Mouse (Mus musculus): Measurements from ENCODE around the gene Tmigd3. TPM values are rescaled to one million over a fixed set of nuclear protein-coding genes. Genes with fewer than 3 reads are reported as not detected.

Gene Tmigd3
- polyA plus RNA-seq, 1 experiment from 2014 or later = not detected

GRCm38 (mm10) chr3:105878751-105879150 lies 8.0 kb downstream of the Tmigd3 start:
- no peak overlapping the region for H3K9ac ChIP-seq
- WGBS = 86% methylated on average over 8 of the region's 8 CpGs
- H3K9me3 ChIP-seq = no peaks in the 10 kb centered on the region
- H3K4me2 ChIP-seq = no peak overlapping the region
- no peak overlapping the region for H3K27ac ChIP-seq
- no peaks in the 10 kb centered on the region for H3K27me3 ChIP-seq (replicated peaks)
- no peak overlapping the region for H3K4me3 ChIP-seq
- H3K4me1 ChIP-seq = no peaks in the 10 kb centered on the region
- H3K36me3 ChIP-seq (replicated peaks) = no peaks in the 10 kb centered on the region
- no peak for ATAC-seq (replicated peaks)

GRCm38 (mm10) chr3:105880419-105880818 lies 9.7 kb downstream of the Tmigd3 start:
- Histone ChIP-seq H3K9ac (no peak overlapping the region), H3K4me2 (no peak overlapping the region), H3K9me3 (no peaks in the 10 kb centered on the region), H3K27ac (no peak overlapping the region), H3K36me3 (replicated peaks) (no peaks in the 10 kb centered on the region), H3K4me1 (no peaks in the 10 kb centered on the region), H3K4me3 (no peak overlapping the region), H3K27me3 (replicated peaks) (no peaks in the 10 kb centered on the region)
- no peak for ATAC-seq (replicated peaks)
- 79% methylated on average over 3 of the region's 3 CpGs for WGBS

DNA sequence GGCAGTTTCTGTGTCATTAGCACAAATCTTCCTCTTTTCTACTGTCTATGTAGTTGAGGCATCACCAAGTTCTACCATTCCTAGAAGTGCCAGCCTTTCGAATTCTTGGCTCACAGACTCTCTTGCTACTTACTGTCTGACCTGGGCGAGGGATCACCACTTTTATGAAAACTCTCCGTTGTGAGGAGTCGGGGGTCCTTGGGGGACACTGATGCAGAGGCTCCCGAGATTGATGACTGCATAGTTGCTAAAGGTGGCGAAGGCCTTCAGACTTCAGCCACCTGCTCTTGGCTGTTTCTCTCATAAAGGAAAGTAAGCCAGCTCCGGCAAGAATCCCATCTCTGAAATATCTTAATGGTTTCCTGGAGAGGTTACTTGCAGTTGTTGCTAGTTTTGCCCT lies 11.4 kb downstream of the Tmigd3 start:
- H3K27me3 ChIP-seq (replicated peaks) = no peaks in the 10 kb centered on the region
- H3K9ac ChIP-seq = no peak overlapping the region
- H3K4me3 ChIP-seq = no peak overlapping the region
- H3K4me1 ChIP-seq = no peaks in the 10 kb centered on the region
- WGBS = 94% methylated on average over 7 of the region's 7 CpGs
- ATAC-seq (replicated peaks) = no peak
- H3K36me3 ChIP-seq (replicated peaks) = no peaks in the 10 kb centered on the region
- no peak overlapping the region for H3K4me2 ChIP-seq
- H3K27ac ChIP-seq = no peak overlapping the region
- no peaks in the 10 kb centered on the region for H3K9me3 ChIP-seq

DNA sequence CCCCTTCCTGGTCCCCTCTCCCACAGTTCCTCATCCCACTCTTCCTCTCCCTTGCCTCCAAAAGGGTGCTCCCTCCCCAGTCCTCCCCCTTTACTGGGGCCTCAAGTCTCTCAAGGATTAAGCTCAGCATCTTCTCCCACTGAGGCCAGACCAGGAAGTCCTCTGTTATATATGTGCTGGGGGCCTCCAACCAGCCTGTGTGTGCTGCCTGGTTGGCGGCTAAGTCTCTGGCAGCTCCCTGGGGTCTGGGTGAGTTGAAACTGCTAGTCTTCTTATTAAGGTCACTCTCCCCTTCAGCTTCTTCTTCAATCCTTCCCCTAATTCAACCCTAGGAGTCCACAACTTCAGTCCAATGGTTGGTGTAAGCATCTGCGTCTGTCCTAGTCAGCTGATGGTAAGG lies 12.4 kb downstream of the Tmigd3 start:
- no peak for ATAC-seq (replicated peaks)
- Histone ChIP-seq H3K4me1 (no peaks in the 10 kb centered on the region), H3K27me3 (replicated peaks) (no peaks in the 10 kb centered on the region), H3K4me3 (no peak overlapping the region), H3K4me2 (no peak overlapping the region), H3K27ac (no peak overlapping the region), H3K9me3 (no peaks in the 10 kb centered on the region), H3K9ac (no peak overlapping the region), H3K36me3 (replicated peaks) (no peaks in the 10 kb centered on the region)
- 84% methylated on average over 2 of the region's 2 CpGs for WGBS

DNA sequence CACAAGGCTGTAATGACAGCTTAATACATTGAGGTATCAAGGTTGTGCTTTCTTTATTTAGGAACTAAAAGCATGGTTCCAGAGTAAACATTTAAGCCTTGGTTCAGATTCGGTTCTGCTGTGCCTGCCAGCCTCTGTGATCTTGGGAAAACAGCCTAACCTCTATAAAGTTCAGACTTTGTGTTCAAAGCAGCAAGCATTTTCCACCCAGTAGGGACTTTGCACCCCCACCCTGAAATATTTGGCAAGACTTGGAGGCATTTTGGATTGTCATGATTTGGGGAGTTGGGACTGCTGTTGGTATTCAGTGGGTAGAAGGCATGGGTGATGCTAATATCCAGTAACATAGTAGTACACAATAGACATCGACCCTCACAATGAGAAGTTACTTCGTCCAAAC lies 18.3 kb downstream of the Tmigd3 start:
- 86% methylated on average over 3 of the region's 3 CpGs for WGBS
- Histone ChIP-seq H3K27me3 (replicated peaks) (no peaks in the 10 kb centered on the region), H3K9ac (no peak overlapping the region), H3K27ac (no peak overlapping the region), H3K4me3 (no peak overlapping the region), H3K36me3 (replicated peaks) (no peaks in the 10 kb centered on the region), H3K4me2 (no peak overlapping the region), H3K9me3 (no peaks in the 10 kb centered on the region), H3K4me1 (no peaks in the 10 kb centered on the region)
- ATAC-seq (replicated peaks) = no peak

DNA sequence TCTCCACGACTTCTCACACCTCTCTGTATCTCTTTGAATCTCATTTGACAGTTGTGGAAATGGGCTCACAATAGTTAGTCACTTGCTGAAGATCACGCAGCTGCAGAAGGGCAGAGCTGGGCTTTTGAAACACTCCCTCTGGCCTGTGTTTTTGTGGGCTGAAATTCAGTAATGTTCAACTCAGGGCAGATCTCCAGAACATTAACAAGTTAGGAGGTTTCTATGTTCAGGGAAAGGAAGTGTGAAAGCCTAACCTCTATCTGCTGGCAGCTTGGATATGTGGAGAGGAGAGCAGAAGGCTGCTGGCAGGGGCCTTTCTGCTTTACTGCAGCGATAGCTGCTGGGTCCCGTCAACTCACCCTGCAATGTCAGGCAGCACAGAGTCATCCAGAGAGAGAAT lies 19.5 kb downstream of the Tmigd3 start:
- H3K27me3 ChIP-seq (replicated peaks) = no peaks in the 10 kb centered on the region
- H3K27ac ChIP-seq = no peak overlapping the region
- H3K36me3 ChIP-seq (replicated peaks) = no peaks in the 10 kb centered on the region
- H3K4me1 ChIP-seq = no peaks in the 10 kb centered on the region
- H3K4me2 ChIP-seq = no peak overlapping the region
- no peak overlapping the region for H3K9ac ChIP-seq
- H3K4me3 ChIP-seq = no peak overlapping the region
- H3K9me3 ChIP-seq = no peaks in the 10 kb centered on the region
- ATAC-seq (replicated peaks) = no peak
- 71% methylated on average over 4 of the region's 4 CpGs for WGBS

GRCm38 (mm10) chr3:105891141-105891540 lies 20.4 kb downstream of the Tmigd3 start:
- Histone ChIP-seq H3K4me2 (no peak overlapping the region), H3K27ac (no peak overlapping the region), H3K4me1 (no peaks in the 10 kb centered on the region), H3K9me3 (no peaks in the 10 kb centered on the region), H3K36me3 (replicated peaks) (no peaks in the 10 kb centered on the region), H3K4me3 (no peak overlapping the region), H3K9ac (no peak overlapping the region), H3K27me3 (replicated peaks) (no peaks in the 10 kb centered on the region)
- no peak for ATAC-seq (replicated peaks)
- 77% methylated on average over 3 of the region's 3 CpGs for WGBS

DNA sequence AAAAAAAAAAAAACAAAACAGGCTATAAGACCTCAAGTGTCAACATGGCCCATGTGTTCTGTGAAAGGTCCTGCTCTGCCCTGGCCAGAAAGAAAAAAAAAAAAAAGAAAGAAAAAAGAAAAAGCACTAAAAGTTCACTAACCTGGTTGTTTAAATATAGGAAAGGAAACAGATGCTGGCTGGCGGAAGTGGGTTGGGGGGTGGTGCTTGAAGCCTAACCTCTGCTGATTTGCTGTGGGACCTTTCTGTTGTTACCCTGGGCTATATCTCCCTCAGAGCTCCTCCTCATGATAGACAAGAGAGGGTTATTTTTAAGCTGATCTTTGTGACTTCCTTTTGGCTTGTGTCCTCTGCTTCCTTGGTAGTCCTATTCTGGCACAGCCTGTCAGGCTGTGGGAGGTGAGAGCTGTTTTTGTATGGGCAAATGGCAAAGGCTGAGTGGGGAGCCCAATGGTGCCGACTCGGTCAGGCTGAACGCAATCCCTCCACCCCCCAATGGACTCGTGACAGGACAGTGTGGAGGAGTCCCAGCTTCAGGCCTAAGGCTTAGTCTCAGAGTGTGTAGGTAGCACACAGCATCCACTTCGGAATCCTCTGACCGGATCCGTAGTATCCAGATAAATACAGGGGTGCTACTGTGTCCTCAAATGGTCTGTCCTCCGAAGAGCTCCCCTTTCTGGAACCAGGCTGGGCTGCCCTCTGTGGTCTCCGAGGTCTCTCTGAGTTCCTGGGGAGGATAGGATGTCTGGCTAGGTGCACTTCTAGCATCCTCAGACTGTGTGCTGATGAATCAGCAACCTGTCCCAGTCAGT lies 21.3 kb downstream of the Tmigd3 start:
- WGBS = 77% methylated on average over 10 of the region's 10 CpGs

DNA sequence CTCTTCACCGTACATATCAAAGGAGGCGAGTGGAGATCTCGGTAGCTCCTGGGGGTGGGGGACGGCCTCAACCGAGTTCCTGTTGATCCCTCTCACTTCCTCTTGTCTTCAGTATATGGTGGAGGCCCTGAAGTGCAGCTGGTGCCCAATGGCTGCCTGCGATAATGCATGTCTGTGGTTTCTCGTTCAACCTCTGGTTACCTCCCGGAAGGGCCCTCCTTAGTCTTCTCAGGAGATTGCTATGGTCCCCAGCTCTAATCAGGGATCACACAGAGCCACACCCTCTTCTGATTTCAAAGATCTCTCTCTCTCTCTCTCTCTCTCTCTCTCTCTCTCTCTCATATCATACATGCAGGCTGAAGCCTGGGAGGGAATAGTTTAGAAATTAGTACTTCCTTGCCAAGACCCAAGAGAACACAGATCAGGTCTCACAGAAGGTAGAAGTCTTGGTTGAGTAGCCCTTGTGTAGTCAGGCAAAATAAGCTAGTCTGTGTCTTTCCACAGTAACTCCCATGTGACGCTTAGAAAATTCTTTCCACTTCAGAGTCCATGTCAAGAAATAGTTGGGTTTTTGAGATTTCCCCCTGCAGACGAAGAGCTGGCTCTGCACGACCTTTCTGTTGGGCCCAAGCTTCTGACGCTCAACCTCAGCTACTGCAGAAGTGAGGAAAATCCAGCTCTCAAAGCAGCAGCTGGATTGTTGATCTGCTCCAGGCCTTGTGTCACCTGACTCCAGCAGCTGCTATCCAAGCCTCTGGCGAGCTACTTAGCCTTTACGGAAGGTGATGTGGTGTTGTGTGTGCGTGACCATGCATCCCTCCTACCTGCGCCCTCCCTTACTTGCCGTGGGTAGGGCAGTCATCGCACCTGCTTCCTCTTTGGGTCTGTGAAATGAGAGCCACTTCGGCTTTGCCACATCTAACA lies 22.1 kb downstream of the Tmigd3 start:
- H3K36me3 ChIP-seq (replicated peaks) = no peaks in the 10 kb centered on the region
- H3K27me3 ChIP-seq (replicated peaks) = no peaks in the 10 kb centered on the region
- H3K4me1 ChIP-seq = no peaks in the 10 kb centered on the region
- no peak for ATAC-seq (replicated peaks)
- no peak overlapping the region for H3K4me3 ChIP-seq
- no peak overlapping the region for H3K4me2 ChIP-seq
- 87% methylated on average over 19 of the region's 19 CpGs for WGBS
- no peak overlapping the region for H3K9ac ChIP-seq
- H3K27ac ChIP-seq = no peak overlapping the region
- H3K9me3 ChIP-seq = no peaks in the 10 kb centered on the region

More for the DNA sequence above, 21.3 kb downstream of the Tmigd3 start:
- H3K4me3 ChIP-seq = no peak overlapping the region
- H3K27ac ChIP-seq = no peak overlapping the region
- no peaks in the 10 kb centered on the region for H3K36me3 ChIP-seq (replicated peaks)
- H3K27me3 ChIP-seq (replicated peaks) = no peaks in the 10 kb centered on the region
- H3K9ac ChIP-seq = no peak overlapping the region
- no peaks in the 10 kb centered on the region for H3K9me3 ChIP-seq
- no peaks in the 10 kb centered on the region for H3K4me1 ChIP-seq
- ATAC-seq (replicated peaks) = no peak
- H3K4me2 ChIP-seq = no peak overlapping the region

DNA sequence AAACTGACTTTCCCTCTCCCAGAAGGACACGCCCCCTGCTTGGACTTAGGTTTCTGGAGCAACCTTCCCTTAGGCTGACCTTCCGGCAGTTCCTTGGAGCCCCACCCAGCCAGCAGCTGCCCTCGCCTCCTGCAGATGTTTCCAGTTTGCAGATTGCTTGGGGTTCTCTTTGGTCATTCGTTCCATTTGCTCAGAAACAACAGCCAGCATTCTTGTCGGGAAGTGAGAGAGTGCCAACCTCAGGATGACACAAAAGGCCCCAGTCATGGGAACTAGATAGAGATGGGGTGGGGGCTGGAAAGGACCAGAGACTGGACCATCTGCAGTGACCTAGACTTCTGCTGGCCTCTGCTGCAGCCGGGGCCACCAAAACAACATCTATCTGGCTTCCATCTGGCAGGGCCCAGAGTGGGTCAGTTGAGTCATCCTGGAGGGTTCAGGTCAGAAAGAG lies 23.3 kb downstream of the Tmigd3 start:
- no peak for ATAC-seq (replicated peaks)
- Histone ChIP-seq H3K27ac (no peak overlapping the region), H3K4me1 (no peaks in the 10 kb centered on the region), H3K4me3 (no peak overlapping the region), H3K9ac (no peak overlapping the region), H3K9me3 (no peaks in the 10 kb centered on the region), H3K27me3 (replicated peaks) (no peaks in the 10 kb centered on the region), H3K36me3 (replicated peaks) (no peaks in the 10 kb centered on the region), H3K4me2 (no peak overlapping the region)
- WGBS = 73% methylated on average over 6 of the region's 6 CpGs

DNA sequence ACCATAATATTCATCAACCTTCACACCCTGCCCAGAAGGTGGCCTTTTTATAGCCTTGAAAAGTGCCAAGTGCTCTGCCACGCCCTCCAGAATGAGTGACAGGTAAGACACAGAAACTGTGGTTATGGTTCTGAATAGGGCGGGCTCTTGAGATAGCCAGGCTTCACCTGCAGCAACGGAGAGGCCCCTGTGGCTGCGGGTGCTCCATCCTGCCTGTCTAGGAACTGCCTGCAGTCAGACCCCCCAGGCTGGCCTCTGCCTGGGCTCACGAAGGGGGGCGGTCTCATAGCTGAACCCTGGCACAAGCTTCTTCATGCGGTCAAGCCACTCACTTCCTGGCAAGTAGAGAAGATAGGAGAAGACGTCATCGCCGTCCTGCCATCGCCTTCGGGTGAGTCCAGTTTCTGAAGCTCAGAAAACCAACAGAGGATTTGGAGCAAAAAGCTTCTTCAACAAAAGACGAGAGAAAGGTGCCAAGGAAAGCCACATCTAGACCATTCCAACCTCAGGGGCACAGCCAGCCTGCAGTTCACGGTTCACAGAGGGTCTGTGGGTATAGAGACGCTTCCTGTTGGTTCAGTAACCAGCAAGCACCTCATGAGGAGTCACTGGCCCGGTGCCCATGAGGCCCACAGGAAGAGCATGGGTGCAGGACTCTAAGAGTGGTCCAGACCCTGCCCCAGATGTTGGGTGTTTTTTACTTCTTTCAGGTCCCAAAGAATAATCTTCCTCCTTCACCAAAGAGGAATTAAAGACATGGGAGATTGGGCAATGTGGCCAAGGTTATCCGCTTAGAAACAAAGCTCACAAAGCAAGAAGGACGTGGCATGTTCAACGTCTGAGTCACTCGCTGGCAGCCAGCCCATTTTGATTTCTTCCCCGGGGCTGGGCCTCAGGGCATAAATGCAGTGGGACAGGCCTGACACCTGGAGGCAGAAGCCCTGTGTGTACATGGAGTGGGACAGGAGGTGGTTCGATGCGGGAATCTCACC lies 24.2 kb downstream of the Tmigd3 start:
- 84% methylated on average over 23 of the region's 23 CpGs for WGBS
- Histone ChIP-seq H3K27ac (no peak overlapping the region), H3K4me3 (no peak overlapping the region), H3K4me2 (no peak overlapping the region), H3K36me3 (replicated peaks) (no peaks in the 10 kb centered on the region), H3K4me1 (0 out of 2 replicates have a peak, but pooled peaks cover 2% of the 10 kb centered on the region), H3K9me3 (no peaks in the 10 kb centered on the region), H3K27me3 (replicated peaks) (no peaks in the 10 kb centered on the region), H3K9ac (no peak overlapping the region)
- ATAC-seq (replicated peaks) = no peak

All from midbrain, embryonic 15.5 days (tissue).